Mouse (Mus musculus) MEL (cell line): ENCODE data around the gene Dll3. TPM values are rescaled to one million over a fixed set of nuclear protein-coding genes. Genes with fewer than 3 reads are reported as not detected.

Experiments used
- DNase-seq: peaks from one replicate; pipeline ENCODE4 v3.0.0; 2011; ENCODE audit warnings: low read depth, low spot score
- H3K27ac ChIP-seq: 2 replicates; pipeline ENCODE4 v1.5.1; 2012; ENCODE audit warnings: low read depth, mild to moderate bottlenecking, control low read depth, low read length, moderate library complexity; ENCODE audit not compliant: control insufficient read depth
- H3K27me3 ChIP-seq, 2 experiments: fragments of 150-350 bp in 1 of 2; sonication (generic) in 1 of 2; 2 replicates each; pipeline ENCODE4 v1.6.1; 2012; ENCODE audit warnings: low read length in 2 of 2, mild to moderate bottlenecking in 2 of 2, improper control_type of control experiment in 1 of 2, moderate library complexity in 1 of 2; ENCODE audit not compliant: insufficient read depth in 2 of 2, control insufficient read depth in 1 of 2
- H3K36me3 ChIP-seq, 2 experiments: 2 replicates each; pipeline ENCODE4 v1.6.1; 2012 to 2014; ENCODE audit warnings: low read length in 2 of 2, improper control_type of control experiment in 1 of 2, inconsistent platforms in 1 of 2, mild to moderate bottlenecking in 1 of 2; ENCODE audit not compliant: insufficient read depth in 2 of 2, control insufficient read depth in 1 of 2
- H3K4me1 ChIP-seq, 2 experiments: fragments of 150-350 bp in 1 of 2; sonication (generic) in 1 of 2; 2 replicates each; pipeline ENCODE4 v1.6.1; 2012; ENCODE audit warnings: low read length in 2 of 2, improper control_type of control experiment in 1 of 2, mild to moderate bottlenecking in 1 of 2; ENCODE audit not compliant: insufficient read depth in 2 of 2, control insufficient read depth in 1 of 2
- H3K4me3 ChIP-seq, 2 experiments: fragments of 150-350 bp in 1 of 2; sonication (generic) in 1 of 2; 2 replicates each; pipeline ENCODE4 v1.5.1; 2012; ENCODE audit warnings: low read depth in 2 of 2, low read length in 2 of 2, mild to moderate bottlenecking in 2 of 2, moderate library complexity in 2 of 2, control low read depth in 1 of 2, improper control_type of control experiment in 1 of 2; ENCODE audit not compliant: control insufficient read depth in 1 of 2, insufficient read depth in 1 of 2
- H3K79me2 ChIP-seq: 2 replicates; pipeline ENCODE4 v1.6.1; 2012; ENCODE audit warnings: mild to moderate bottlenecking, low read length, moderate library complexity; ENCODE audit not compliant: control insufficient read depth, poor library complexity, insufficient read depth
- H3K9ac ChIP-seq: 2 replicates; pipeline ENCODE4 v1.6.1; 2012; ENCODE audit warnings: low read depth, mild to moderate bottlenecking, control low read depth, low read length, moderate library complexity; ENCODE audit not compliant: control insufficient read depth, poor library complexity, severe bottlenecking
- H3K9me3 ChIP-seq: fragments of 150-350 bp; sonication (generic); replicated peaks from 2 replicates; pipeline ENCODE4 v1.6.1; 2012; ENCODE audit warnings: mild to moderate bottlenecking, low read length, improper control_type of control experiment, moderate library complexity; ENCODE audit not compliant: insufficient read depth
- BHLHE40 ChIP-seq: IDR thresholded peaks from 2 replicates; pipeline ENCODE4 v1.6.1; 2012; ENCODE audit warnings: low read depth, mild to moderate bottlenecking, inconsistent platforms, low read length, improper control_type of control experiment, borderline replicate concordance
- CHD1 ChIP-seq: IDR thresholded peaks from 2 replicates; pipeline ENCODE4 v1.6.1; 2012; ENCODE audit warnings: low read depth, mild to moderate bottlenecking, inconsistent platforms, low read length, improper control_type of control experiment
- CHD2 ChIP-seq: IDR thresholded peaks from 2 replicates; pipeline ENCODE4 v1.6.1; 2011; ENCODE audit warnings: low read length, improper control_type of control experiment
- CTCF ChIP-seq, 3 experiments: IDR thresholded peaks in 2 of 3; conservative IDR thresholded peaks in 1 of 3; 2 replicates each; pipeline ENCODE4 v1.5.1; 2011 to 2012; ENCODE audit warnings: low read length in 3 of 3, low read depth in 2 of 3, mild to moderate bottlenecking in 2 of 3, improper control_type of control experiment in 1 of 3, inconsistent platforms in 1 of 3, mixed read lengths in 1 of 3, moderate library complexity in 1 of 3; ENCODE audit not compliant: control insufficient read depth in 1 of 3, insufficient read depth in 1 of 3, poor library complexity in 1 of 3, severe bottlenecking in 1 of 3
- ELF1 ChIP-seq: IDR thresholded peaks from 2 replicates; pipeline ENCODE4 v1.6.1; 2014; ENCODE audit warnings: low read depth, mild to moderate bottlenecking, inconsistent platforms, low read length, improper control_type of control experiment, moderate library complexity
- EP300 ChIP-seq, 2 experiments: IDR thresholded peaks; 2 replicates each; pipeline ENCODE4 v1.6.1; 2011; ENCODE audit warnings: improper control_type of control experiment in 2 of 2, low read length in 2 of 2, low read depth in 1 of 2, mild to moderate bottlenecking in 1 of 2
- GABPA ChIP-seq: IDR thresholded peaks from 2 replicates; pipeline ENCODE4 v1.6.1; 2012; ENCODE audit warnings: low read depth, mild to moderate bottlenecking, inconsistent platforms, low read length, improper control_type of control experiment, moderate library complexity
- JUND ChIP-seq: IDR thresholded peaks from 2 replicates; pipeline ENCODE4 v1.6.1; 2011; ENCODE audit warnings: low read depth, mild to moderate bottlenecking, improper control_type of control experiment, low read length
- KAT2A ChIP-seq: conservative IDR thresholded peaks from 2 replicates; pipeline ENCODE4 v1.6.1; 2012; ENCODE audit warnings: low read depth, low read length, improper control_type of control experiment, inconsistent platforms
- MAFK ChIP-seq: IDR thresholded peaks from 2 replicates; pipeline ENCODE4 v1.6.1; 2011; ENCODE audit warnings: low read depth, mild to moderate bottlenecking, low read length, improper control_type of control experiment, borderline replicate concordance
- MAX ChIP-seq: IDR thresholded peaks from 2 replicates; pipeline ENCODE4 v1.6.1; 2011; ENCODE audit warnings: low read length, improper control_type of control experiment
- MAZ ChIP-seq: IDR thresholded peaks from 2 replicates; pipeline ENCODE4 v1.6.1; 2012; ENCODE audit warnings: low read depth, mild to moderate bottlenecking, inconsistent platforms, low read length, improper control_type of control experiment
- MEF2A ChIP-seq: IDR thresholded peaks from 2 replicates; pipeline ENCODE4 v1.6.1; 2014; ENCODE audit warnings: low read depth, mild to moderate bottlenecking, inconsistent platforms, low read length, improper control_type of control experiment; ENCODE audit not compliant: poor library complexity, insufficient replicate concordance, severe bottlenecking; ENCODE audit errors: extremely low read depth
- MXI1 ChIP-seq: IDR thresholded peaks from 2 replicates; pipeline ENCODE4 v1.6.1; 2011; ENCODE audit warnings: mild to moderate bottlenecking, low read depth, low read length, improper control_type of control experiment
- MYC ChIP-seq: IDR thresholded peaks from 2 replicates; pipeline ENCODE4 v1.6.1; 2011; ENCODE audit warnings: low read depth, mild to moderate bottlenecking, low read length, improper control_type of control experiment, moderate library complexity
- NELFE ChIP-seq: IDR thresholded peaks from 2 replicates; pipeline ENCODE4 v1.6.1; 2011; ENCODE audit warnings: low read depth, low read length, improper control_type of control experiment
- NRF1 ChIP-seq: IDR thresholded peaks from 2 replicates; pipeline ENCODE4 v1.6.1; 2014; ENCODE audit warnings: low read depth, mild to moderate bottlenecking, inconsistent platforms, low read length, improper control_type of control experiment, moderate library complexity; ENCODE audit not compliant: poor library complexity, insufficient read depth, severe bottlenecking
- POLR2A ChIP-seq, 2 experiments: IDR thresholded peaks; 2 replicates each; pipeline ENCODE4 v1.6.1; 2011 to 2012; ENCODE audit warnings: low read length in 2 of 2, mild to moderate bottlenecking in 2 of 2, control low read depth in 1 of 2, improper control_type of control experiment in 1 of 2, low read depth in 1 of 2, moderate library complexity in 1 of 2; ENCODE audit not compliant: control insufficient read depth in 1 of 2, insufficient read depth in 1 of 2, poor library complexity in 1 of 2
- POLR2AphosphoS2 ChIP-seq: IDR thresholded peaks from 2 replicates; pipeline ENCODE4 v1.6.1; 2011; ENCODE audit warnings: low read length, improper control_type of control experiment
- POLR2AphosphoS5 ChIP-seq: IDR thresholded peaks from 2 replicates; pipeline ENCODE4 v1.6.1; 2012; ENCODE audit warnings: low read depth, borderline replicate concordance, mild to moderate bottlenecking, inconsistent platforms, low read length, moderate library complexity, mixed read lengths
- RAD21 ChIP-seq: IDR thresholded peaks from 2 replicates; pipeline ENCODE4 v1.6.1; 2011; ENCODE audit warnings: mild to moderate bottlenecking, low read depth, low read length, improper control_type of control experiment
- RCOR1 ChIP-seq: IDR thresholded peaks from 2 replicates; pipeline ENCODE4 v1.6.1; 2012; ENCODE audit warnings: low read depth, mild to moderate bottlenecking, inconsistent platforms, low read length, improper control_type of control experiment
- TAL1 ChIP-seq: IDR thresholded peaks from 2 replicates; pipeline ENCODE4 v1.6.1; 2012; ENCODE audit warnings: mild to moderate bottlenecking, inconsistent platforms, low read length, moderate library complexity, mixed read lengths
- TBP ChIP-seq: IDR thresholded peaks from 2 replicates; pipeline ENCODE4 v1.8.0; 2011; ENCODE audit warnings: low read depth, low read length, improper control_type of control experiment
- TCF12 ChIP-seq: IDR thresholded peaks from 2 replicates; pipeline ENCODE4 v1.6.1; 2014; ENCODE audit warnings: low read depth, mild to moderate bottlenecking, inconsistent platforms, low read length, improper control_type of control experiment, moderate library complexity
- UBTF ChIP-seq: IDR thresholded peaks from 2 replicates; pipeline ENCODE4 v1.6.1; 2012; ENCODE audit warnings: low read depth, mild to moderate bottlenecking, inconsistent platforms, low read length, improper control_type of control experiment, moderate library complexity, borderline replicate concordance; ENCODE audit not compliant: insufficient read depth
- USF1 ChIP-seq: IDR thresholded peaks from 2 replicates; pipeline ENCODE4 v1.6.1; 2014; ENCODE audit warnings: low read depth, mild to moderate bottlenecking, inconsistent platforms, low read length, improper control_type of control experiment, moderate library complexity
- ZC3H11A ChIP-seq: IDR thresholded peaks from 2 replicates; pipeline ENCODE4 v1.6.1; 2012; ENCODE audit warnings: low read depth, mild to moderate bottlenecking, inconsistent platforms, low read length, improper control_type of control experiment
- ZKSCAN1 ChIP-seq: IDR thresholded peaks from 2 replicates; pipeline ENCODE4 v1.6.1; 2012; ENCODE audit warnings: low read depth, mild to moderate bottlenecking, inconsistent platforms, low read length, improper control_type of control experiment, moderate library complexity
- polyA plus RNA-seq, 2 experiments: library from polyadenylated mRNA; stranded (reverse) in 1 of 2; unstranded in 1 of 2; fragments of >175 nt in 1 of 2; fragments of >200 nt in 1 of 2; gene quantifications; 2 replicates each; pipeline versions ENCODE4 v1.2.1 to v1.2.4; 2012; ENCODE audit warnings: low replicate concordance in 2 of 2, low read depth in 1 of 2; ENCODE audit not compliant: insufficient read length in 2 of 2, insufficient read depth in 1 of 2, missing spikeins in 1 of 2
- total RNA-seq: library from RNA; depleted of rRNA; stranded (reverse); fragments of 300-350 nt; gene quantifications from 2 replicates; pipeline ENCODE4 v1.2.3, GENCODE M21; 2012

Gene Dll3
- total and polyA plus RNA-seq, 3 experiments, result 0.15 to 0.57 TPM; not detected in 1

- DNase-seq, result no peak
- no peaks in the 10 kb centered on the region for H3K4me1 ChIP-seq
- peaks cover 0 to 16% of the 10 kb centered on the region in 2 experiments; a peak in 2 of 4 replicates for H3K36me3 ChIP-seq
- TF ChIP-seq MXI1 (no peak), MEF2A (no peak), RCOR1 (no peak), KAT2A (no peak), TCF12 (no peak), TAL1 (no peak), CHD1 (no peak), ELF1 (no peak), MAFK (no peak), RAD21 (no peak), EP300 (IDR thresholded peaks at IDR 0.05; ENCODE audit: low read depth in 1 of 2, low read length in 2 of 2) (no peak), TBP (no peak), UBTF (no peak), MAZ (no peak), POLR2A (IDR thresholded peaks at IDR 0.05; ENCODE audit: control insufficient read depth in 1 of 2, insufficient read depth in 1 of 2, low read depth in 1 of 2, low read length in 2 of 2, poor library complexity in 1 of 2) (no peak), ZC3H11A (no peak), POLR2AphosphoS5 (no peak)
- no peaks in the 10 kb centered on the region for H3K27me3 ChIP-seq
- H3K79me2 ChIP-seq, result no peaks in the 10 kb centered on the region
- no peak overlapping the region for H3K9ac ChIP-seq
- H3K9me3 ChIP-seq, result no peaks in the 10 kb centered on the region
- no peak overlapping the region for H3K27ac ChIP-seq
- no peak overlapping the region for H3K4me3 ChIP-seq
Measured at GRCm38 (mm10) chr7:28318036-28318435, 16.0 kb upstream of the Dll3 start.

GRCm38 (mm10) chr7:28311926-28312543, 10.0 kb upstream of the Dll3 start, which contains the start of gene Timm50:
Timm50 (minus strand) TSS chr7:28312072.
- Histone ChIP-seq H3K4me1 (no peaks in the 10 kb centered on the region), H3K9ac (peak within 1 kb of the TSS; percentile 87), H3K79me2 (peaks cover 11% of the 10 kb centered on the region), H3K27ac (peak within 1 kb of the TSS; percentile 59), H3K27me3 (no peaks in the 10 kb centered on the region), H3K9me3 (no peaks in the 10 kb centered on the region), H3K4me3 (peak within 1 kb of the TSS; percentile 68 to 78), H3K36me3 (peaks cover under 1 to 5% of the 10 kb centered on the region in 2 experiments; a peak in 3 of 4 replicates)
- DNase-seq, result peak; percentile 98
- TF ChIP-seq MAX (peak; percentile 49; the same call in 1 of the 2 replicates), USF1 (peak; percentile 28; the same call in 1 of the 2 replicates), NRF1 (no peak), TAL1 (no peak), NELFE (peak; percentile 81), GABPA (no peak), ZKSCAN1 (no peak), UBTF (no peak), CHD2 (no peak), ELF1 (no peak; the same call in 1 of the 2 replicates), BHLHE40 (no peak), POLR2A (IDR thresholded peaks at IDR 0.05; ENCODE audit: control insufficient read depth in 1 of 2, insufficient read depth in 1 of 2, low read depth in 1 of 2, low read length in 2 of 2, poor library complexity in 1 of 2) (peak; percentile 87 to 92), ZC3H11A (no peak), POLR2AphosphoS2 (peak; percentile 50; the same call in 1 of the 2 replicates), RAD21 (no peak), JUND (no peak), MXI1 (peak; percentile 85), MEF2A (no peak), CTCF (IDR thresholded peaks at IDR 0.05 in 2 of 3, conservative IDR thresholded peaks at IDR 0.05 in 1 of 3; ENCODE audit: control insufficient read depth in 1 of 3, insufficient read depth in 1 of 3, low read depth in 2 of 3, low read length in 3 of 3, poor library complexity in 1 of 3, severe bottlenecking in 1 of 3) (0 out of 6 replicates have a peak, but pooled peaks of 1 of the 3 experiments have one; percentile 2), MYC (peak; percentile 86), TCF12 (peak; percentile 74)
